Mouse (Mus musculus) adrenal gland, adult (tissue): Measurements from ENCODE around the gene Fam19a1.

Source experiments
- DNase-seq, 2 experiments: peaks; one replicate each; pipeline ENCODE4 v3.0.0; 2022 to 2023; ENCODE audit warnings: low spot score in 1 of 2; ENCODE audit not compliant: inconsistent age in 2 of 2

Fam19a1 gene

DNA sequence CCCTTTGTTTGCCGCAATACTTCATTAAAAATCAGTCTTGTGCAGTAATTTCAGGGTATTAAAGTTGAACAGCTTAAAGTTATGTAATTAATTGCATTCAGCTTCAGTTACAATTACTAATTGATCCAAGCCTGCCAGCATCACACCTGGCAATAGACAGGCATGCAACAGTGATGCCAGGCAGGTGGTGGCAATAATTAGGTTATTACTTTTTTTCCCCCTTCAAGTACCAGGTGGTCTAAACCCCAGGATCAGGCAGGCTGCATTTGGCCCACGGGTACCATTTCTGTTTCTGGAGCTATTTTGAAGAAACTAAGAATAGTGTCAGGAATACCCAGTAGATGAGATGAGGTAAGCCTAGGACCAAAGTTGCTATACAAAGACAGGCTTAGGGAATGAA, 141.9 kb downstream of the Fam19a1 start:
- no peak for DNase-seq

DNA sequence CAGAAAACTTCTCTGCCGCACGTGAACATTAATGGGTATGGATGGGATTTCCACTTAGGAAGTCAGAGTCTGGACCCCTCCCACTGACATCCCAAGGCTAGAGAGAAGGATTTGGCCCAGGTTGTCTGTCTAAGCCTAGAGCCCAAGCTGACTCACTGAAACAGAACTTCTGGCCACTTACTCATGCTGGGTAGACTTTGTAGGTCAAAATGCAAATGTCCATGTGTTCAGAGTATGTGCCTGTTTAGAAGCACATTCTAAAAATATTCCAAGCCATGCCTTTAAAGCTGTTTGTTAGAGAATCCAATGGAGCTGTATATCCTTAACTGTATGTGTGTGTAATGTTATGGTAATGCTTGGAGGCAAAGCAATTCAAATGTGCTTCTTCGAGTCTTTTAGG, 145.7 kb downstream of the Fam19a1 start:
- DNase-seq, result no peak

DNA sequence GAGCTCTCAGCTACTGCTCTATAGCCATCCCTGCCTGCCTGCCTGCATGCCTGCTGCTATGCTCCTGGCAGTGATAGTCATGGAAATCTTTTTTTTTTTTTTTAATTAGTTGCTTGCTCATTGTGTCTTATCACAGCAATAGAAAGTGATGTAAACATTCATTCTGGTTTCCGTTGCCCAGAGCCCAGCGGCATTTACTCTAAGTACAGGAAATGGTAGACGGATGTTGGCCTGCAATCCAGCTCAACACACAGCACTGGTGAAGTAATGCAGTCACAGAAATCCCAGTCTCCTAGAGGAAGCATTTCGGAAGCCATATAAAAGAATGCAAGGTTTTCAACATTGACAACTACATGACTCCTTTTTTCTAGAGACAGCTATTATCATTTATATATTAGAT, 153.5 kb downstream of the Fam19a1 start:
- DNase-seq, result no peak

DNA sequence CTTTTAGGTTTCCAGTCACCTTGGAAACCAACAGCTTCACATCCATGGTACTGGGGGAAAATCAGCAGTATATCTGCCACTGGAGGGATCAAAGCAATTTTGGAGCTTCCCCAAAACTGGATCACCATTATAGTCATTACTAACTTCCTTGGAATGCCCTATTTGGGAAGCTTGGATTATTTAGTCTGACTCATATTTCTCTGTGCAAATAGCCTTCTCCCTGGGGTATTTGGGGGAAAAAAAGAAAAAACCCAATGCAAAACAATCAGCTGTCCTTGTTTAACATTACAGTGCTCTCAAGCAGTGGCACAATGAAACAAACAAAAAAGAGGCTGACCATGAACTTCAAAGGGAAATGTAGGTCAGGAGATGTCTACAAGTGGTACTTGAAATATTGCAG, 155.8 kb downstream of the Fam19a1 start:
- DNase-seq, result peak in 1 of 2 experiments; percentile 50

DNA sequence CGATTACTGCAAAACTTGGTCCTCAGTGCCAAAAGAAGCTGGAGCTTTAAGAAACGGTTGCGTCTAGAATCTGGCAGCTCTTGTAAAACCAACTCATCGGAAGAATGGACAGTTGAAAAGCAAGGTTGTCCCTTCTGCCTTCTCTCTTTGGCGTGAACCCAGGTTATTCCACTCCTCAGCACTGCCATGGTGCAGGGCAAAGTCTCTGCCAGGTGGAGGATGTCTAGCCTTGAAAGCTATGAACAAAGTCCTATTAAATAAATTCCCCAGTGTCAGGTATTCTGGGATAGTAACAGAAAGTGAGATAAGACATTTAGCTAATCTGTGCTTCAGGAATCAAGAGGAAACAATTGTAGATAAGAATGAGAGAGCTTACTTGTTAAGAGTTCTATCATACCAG, 157.5 kb downstream of the Fam19a1 start:
- peak in 1 of 2 experiments; percentile 24 for DNase-seq

DNA sequence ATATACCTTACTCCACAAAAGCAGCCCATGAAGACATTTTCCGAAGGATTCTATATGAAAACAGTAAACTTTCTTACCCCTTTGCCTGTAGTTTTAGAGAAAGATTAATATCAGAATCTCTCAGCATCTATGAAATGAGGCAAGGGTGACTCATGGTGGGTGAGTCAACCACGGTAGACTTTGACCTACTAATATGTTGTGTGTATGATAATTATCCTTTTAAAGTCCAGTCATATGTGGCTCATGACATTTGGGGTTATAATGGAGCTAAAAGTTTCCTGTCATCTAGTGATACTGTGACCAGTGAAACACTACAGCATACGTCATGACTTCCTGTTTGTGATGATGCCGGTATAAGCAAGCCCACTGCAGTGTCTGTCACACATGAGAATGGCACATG, 170.8 kb downstream of the Fam19a1 start:
- DNase-seq, result peak; percentile 7 to 68

DNA sequence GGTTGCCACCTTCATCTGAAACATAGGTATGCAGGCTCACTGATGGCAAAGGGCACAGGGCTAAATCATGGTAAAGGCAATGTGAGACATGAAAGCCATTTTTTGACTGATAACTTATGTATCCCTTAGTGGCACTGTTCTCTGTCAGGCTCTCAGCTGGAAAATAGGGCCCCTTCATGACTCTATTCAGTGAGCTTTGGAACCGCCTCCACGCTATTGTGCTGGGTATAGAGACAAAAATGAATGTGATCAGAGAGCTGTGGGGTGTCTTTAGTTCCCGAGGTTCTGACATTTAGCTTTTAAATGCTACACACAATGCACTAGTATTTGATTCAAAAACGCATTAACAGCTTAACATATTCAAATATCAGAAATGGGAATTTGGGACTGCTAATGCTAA, 171.6 kb downstream of the Fam19a1 start:
- no peak for DNase-seq

DNA sequence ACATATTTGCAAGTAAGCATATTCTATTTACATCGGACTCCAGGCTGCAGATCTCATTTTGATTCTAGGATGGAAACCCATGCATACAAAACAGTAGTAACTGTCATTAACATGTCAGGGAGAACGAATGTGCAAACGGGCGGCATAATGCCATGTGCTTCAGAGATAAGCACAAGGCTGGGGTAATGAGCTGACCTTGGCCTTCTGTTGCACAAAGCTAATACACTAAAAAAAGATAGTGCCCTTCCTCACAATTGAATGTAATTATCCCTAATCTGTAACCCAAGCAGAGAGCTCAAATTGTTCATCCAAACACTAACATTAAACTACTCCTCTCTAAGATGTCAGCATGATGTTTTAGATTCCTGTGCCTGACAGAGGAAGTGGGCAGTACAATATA, 173.3 kb downstream of the Fam19a1 start:
- peak; percentile 33 to 83 for DNase-seq

DNA sequence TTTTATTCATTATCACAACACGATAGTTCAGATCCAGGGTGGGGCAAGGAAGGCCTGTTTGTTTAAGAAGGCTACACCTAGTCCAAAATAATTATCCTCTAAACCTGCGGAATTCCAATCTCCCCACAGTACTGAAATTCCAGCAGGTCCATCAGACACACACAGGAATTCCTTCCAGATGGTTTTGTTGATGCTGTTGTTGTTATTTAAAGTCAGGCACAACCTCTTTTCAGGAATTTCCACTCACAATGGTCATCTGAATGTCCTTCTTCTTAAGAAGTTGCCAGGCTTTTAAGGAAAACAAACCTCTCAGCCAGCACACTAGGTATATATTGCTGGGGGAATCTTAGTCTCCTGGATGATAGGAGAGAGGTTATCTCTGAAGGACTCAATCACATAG, 174.4 kb downstream of the Fam19a1 start:
- DNase-seq, result no peak

DNA sequence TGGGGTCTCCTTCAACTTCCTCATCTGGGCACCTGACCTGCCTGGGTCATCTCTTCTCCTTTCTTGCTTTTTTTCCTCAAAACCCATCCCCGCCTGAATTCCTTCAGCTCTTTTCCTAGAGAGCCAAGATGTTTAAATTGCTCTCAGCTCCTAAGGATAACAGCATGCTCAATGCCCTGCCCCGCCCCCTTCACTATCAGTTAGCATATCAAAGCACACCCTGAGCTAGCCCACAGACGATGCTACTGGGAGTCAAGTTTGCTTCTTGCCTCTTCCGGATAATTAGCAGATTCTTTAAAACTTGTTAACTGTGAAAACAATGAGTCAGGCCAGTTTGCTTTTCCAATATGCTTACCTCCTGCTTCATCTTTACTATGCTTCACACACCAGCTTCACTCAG, 176.7 kb downstream of the Fam19a1 start:
- no peak for DNase-seq

DNA sequence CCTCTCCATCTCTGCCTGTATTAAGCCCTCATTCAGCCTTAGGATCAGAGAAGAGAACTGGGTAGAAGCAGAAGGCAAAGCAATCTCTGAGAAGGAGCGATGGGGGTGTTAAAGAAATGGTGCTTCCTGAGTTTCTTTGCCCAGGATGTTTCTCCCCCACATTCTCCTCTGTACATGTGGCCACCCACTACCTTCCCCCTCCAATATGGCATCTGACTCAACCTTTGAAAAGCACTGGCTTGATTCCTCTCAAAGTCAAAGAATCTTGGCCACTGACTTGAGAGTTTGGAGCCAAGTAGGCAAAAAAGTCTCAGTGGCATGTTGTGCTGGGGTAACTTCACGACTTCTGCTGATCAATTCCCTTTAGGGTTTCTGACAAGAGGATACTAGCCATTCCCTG, 234.5 kb downstream of the Fam19a1 start:
- DNase-seq, result no peak

DNA sequence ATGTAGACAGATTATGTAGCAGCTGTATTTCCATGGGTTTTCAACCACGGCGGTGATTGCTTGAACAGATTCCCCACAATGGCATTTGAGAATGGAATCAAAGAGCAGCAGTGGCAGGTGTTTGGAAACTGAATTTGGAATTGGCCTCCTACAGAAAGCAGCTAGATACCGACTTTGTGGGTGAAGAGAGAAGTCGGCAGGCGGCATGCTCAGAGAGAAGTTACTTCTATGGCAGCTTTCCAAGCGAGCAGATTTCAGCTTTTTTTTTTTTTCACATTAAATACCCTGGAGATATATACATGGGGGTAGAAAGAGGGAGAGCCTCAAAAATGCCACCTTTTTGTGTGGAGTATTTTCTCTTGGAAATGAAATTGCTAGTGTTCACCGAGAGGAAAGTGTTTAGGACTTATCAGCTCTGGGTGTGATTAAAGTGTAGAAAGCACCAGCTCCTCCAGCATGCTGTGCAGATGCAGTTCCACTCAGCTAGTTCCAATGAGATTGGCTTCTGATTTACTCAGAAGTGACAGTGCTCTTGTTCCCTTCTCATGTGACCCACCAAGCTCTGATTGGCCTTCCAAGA, 236.6 kb downstream of the Fam19a1 start:
- DNase-seq, result no peak

DNA sequence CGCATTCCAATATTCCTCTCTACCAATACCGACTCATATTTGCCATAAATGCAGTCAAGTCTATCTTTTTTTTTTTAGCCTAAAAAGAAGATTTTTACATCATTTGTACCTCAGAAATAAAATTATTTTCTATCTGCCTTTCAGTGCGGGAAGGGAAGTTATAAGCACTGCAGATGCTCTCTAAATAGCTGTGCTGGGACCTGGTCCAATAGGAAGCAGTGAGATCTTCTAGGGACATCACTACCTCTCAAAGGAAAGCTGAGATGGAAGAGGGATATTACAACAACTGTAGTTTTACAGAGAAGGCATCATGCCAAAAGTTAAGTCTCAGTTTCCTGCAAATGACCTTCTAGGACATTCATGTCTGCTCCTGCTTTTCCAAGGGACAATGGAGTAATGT, 256.6 kb downstream of the Fam19a1 start:
- DNase-seq, result no peak

DNA sequence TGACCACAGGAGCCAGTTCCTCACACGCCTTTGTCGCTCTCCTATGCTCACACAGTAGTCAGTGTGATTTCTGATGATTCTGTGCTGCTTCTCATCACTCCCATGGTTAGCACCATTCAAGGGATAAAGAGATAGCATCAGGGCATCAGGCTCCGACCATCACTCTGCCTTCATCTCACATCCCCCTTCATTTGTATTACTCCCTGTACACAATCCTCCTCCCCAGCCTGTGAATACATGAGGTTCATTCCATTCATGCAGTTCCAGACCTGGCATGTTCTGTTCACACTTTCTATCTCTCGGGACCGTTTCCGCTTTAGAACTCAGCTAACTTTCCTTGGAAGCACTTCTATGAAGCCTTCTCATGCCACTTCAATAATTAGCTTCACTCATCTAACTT, 259.9 kb downstream of the Fam19a1 start:
- DNase-seq, result no peak

DNA sequence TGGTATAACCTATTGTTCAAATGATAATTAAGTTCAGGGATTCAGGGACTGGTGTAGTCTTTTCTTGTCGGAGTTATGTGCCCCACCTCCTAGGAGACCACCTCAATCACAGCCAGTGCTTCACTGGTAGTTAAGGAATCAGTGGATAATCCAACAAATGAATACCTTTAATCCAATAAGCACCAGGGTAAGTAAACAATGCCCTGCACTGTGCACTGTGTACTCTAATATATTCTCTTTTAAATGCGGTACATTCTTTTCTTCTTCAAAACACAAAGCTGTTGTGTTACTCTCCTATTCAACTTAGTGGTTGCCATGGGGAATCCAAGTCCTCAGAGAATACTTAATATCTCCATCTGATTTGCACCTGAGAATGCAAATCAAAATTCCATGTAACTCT, 260.3 kb downstream of the Fam19a1 start:
- DNase-seq, result no peak

DNA sequence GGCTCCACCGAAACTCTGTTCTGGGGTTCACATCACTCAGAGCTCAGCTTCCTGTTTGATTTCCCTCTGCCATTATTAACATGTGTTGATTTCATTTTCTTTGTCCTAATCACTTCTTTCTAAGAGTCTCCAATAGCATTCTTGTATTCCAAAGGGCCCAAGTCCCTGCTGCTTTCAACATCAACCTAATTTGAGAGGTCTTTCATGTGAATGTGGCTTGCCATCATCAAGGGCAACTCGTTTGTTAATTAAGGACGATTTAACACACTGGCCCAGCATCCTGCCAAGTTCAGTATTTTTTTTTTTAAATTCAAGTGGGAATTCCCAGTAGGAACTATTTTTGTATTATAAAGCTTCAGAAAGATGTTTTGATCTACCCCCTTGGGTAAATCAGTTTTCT, 263.8 kb downstream of the Fam19a1 start:
- no peak for DNase-seq

DNA sequence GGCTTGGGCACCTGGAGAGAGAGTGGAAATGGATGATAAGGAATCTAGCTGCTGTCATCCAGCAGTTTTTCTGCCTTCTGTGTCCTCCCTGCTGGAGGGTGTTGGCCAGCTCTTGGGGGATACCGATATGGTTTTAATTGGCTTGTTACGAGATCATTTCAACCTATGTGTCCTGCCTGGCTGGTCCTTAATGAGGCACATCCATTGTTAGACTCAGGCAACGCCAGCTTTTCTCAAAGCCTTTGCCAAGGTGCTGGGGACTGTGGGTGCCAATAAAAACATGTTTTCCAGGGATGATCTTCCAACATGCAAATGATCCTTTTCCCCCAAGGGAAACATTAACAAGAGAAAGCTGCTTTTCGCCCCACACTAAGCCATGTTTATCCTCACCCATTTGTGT, 266.3 kb downstream of the Fam19a1 start:
- DNase-seq, result no peak

DNA sequence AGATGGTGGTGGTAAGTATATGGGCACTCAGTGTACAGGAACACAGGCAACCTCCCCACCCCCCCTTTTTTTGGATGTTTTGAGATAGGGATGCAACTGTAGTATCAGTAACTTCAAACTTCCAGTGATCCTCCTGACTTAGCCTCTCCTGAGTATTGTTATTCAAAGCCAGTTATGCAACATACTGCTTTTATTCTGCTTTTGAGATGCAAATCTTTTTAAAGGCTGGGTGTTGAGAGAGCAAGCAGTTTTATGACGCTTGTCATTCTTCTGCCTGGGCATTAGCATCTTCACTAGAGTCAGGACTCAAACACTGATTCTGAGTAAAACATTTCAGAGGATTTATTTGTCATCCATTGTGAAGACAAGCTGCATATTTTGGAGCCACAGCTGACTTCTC, 271.5 kb downstream of the Fam19a1 start:
- no peak for DNase-seq

DNA sequence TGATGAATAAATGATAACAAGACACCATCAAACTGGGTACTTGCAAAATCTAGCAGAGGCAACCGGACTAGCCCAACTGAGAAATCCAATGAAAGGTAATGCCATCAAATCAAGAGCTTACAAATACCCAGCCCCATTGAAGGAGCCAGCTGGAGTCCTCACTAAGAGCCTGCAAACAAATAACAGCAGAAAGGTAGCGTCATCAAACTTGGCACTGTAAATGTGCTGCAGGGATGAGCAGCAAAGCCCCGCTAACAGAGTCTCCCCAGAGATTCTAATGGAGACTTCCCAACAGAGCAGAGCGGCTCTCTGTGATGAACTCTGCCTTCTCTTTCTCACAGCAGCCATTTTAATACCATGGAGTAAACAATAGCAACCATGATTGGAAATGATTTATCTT, 305.9 kb downstream of the Fam19a1 start:
- DNase-seq, result no peak

DNA sequence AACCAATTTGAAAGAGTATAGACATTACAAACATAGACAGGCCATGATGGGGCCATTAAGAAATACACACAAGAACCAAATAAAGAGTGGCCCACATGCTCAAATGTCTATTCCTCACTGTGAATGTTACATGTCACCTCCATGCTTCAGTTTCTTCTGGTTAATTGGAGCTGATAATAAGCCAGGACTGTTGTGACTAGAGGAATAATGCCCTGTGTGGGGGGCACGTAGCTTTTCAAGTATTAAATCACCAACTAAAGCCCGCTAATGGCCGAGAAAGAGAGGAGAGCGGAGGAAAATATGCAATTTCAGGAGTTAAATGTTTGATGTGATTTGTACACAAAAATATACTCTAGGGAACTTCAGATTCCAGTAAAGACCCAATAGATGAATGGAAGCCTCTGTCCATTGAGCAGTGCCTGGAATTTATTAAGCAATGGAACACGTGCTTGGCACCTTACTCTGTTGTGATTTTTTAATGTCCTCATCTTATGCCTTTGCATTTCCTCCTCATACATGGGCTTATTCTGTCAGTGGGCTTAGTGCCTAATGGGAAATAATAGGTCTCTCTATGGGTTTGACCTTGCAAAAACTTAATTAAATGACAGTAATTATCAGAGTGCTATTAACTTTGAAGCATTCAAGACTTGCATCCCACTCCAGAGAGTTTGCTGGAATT, 306.9 kb downstream of the Fam19a1 start:
- no peak for DNase-seq

DNA sequence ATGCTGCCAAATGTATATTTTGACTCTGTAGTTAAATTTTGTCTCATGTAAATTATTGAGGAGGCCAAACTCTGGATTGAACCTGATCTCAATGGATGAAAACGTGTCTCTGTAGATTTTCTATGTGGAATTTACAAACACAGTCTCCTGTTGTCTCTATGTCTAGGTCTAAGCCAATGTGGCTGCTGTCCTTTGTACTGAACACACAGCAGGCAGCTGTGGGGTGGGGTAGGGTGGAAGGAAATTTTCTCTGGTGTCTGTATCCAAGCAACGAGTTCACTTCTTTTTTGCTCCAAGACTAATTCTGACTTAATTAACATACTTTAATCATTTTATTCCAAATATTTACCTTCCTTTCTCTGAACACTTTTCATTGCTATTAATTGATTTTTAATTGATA, 307.6 kb downstream of the Fam19a1 start:
- no peak for DNase-seq

DNA sequence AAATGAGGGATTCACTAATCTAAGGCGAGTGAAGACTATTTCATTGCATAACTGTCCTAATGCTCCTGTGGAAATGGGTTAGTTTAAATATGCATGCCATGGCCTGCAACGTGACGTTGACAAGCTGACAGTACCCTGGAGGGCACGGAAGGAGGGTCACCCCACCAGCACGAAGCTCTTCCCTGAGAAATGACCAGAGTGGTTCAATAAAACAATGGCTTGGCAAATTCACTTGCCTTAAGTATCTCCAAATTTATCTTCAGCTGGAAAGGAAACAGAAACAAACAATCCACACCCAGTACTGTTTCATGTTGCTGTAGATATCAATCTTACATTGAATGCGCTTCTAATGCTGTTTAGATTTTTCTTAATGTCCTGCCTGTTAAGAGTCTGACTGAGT, 316.4 kb downstream of the Fam19a1 start:
- DNase-seq, result no peak

DNA sequence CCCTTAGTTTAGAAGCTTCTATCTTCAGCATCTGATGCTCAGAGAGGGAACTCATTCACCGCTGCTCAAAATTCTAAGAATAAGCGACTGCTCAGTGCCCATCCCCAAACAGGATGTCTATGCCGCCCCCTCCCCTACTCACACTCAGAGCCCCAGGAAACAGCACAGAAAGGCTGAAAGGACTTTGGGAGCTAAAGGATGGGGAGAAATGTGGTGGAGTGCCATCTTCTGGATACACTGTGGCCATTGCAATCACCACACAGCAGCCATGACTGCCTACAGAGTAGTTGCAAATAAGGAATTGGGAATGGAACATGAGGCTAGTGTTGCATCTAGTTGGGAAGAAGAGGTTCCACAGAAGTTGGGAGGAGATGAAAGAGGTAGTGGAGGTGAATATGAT, 319.4 kb downstream of the Fam19a1 start:
- peak in 1 of 2 experiments; percentile 32 for DNase-seq
